Mouse (Mus musculus) hindbrain, embryonic 11.5 days (tissue): ENCODE data around the gene Man1a2. TPM values are rescaled to one million over a fixed set of nuclear protein-coding genes. Genes with fewer than 3 reads are reported as not detected.

Source experiments
- ATAC-seq: fragments of 200-750 bp; cut with Nextera tagmentation; 2 replicates; pipeline ENCODE4 v1.8.0; 2017; ENCODE audit warnings: mild to moderate bottlenecking, moderate TSS enrichment, moderate library complexity; ENCODE audit not compliant: low FRiP score
- DNase-seq: peaks from one replicate; pipeline ENCODE4 v3.0.0-alpha.2; 2015; ENCODE audit warnings: low spot score
- H3K27ac ChIP-seq: fragments of 300-500 bp; sonication (generic); 2 replicates; pipeline ENCODE4 v1.5.1; 2014; ENCODE audit warnings: mild to moderate bottlenecking, low read depth, low read length
- H3K27me3 ChIP-seq: fragments of 300-500 bp; sonication (generic); 2 replicates; pipeline ENCODE4 v1.6.1; 2014; ENCODE audit warnings: mild to moderate bottlenecking, low read length, moderate library complexity, mixed read lengths; ENCODE audit not compliant: control insufficient read depth, insufficient read depth
- H3K36me3 ChIP-seq: fragments of 300-500 bp; sonication (generic); 2 replicates; pipeline ENCODE4 v1.6.1; 2014; ENCODE audit warnings: mild to moderate bottlenecking, low read length, moderate library complexity, mixed read lengths; ENCODE audit not compliant: control insufficient read depth, insufficient read depth
- H3K4me1 ChIP-seq: fragments of 300-500 bp; sonication (generic); replicated peaks from 2 replicates; pipeline ENCODE4 v1.6.1; 2014; ENCODE audit warnings: low read length, mixed read lengths; ENCODE audit not compliant: control insufficient read depth, insufficient read depth
- H3K4me2 ChIP-seq: fragments of 300-500 bp; sonication (generic); replicated peaks from 2 replicates; pipeline ENCODE4 v1.6.1; 2014; ENCODE audit warnings: mild to moderate bottlenecking, low read depth, low read length
- H3K4me3 ChIP-seq: fragments of 300-500 bp; sonication (generic); 2 replicates; pipeline ENCODE4 v1.5.1; 2014; ENCODE audit warnings: low read depth, low read length
- H3K9ac ChIP-seq: fragments of 300-500 bp; sonication (generic); 2 replicates; pipeline ENCODE4 v1.6.1; 2014; ENCODE audit warnings: low read depth, low read length
- H3K9me3 ChIP-seq: fragments of 300-500 bp; sonication (generic); 2 replicates; pipeline ENCODE4 v1.6.1; 2016; ENCODE audit warnings: low read length; ENCODE audit not compliant: control insufficient read depth
- WGBS: fragments of 180-500 bp; shearing (Covaris S2); extraction: QIAGEN DNeasy Blood & Tissue Kit; methylation state at CpG from one replicate; pipeline ENCODE4 v1.1.7; 2014; 5-methylcytosine and 5-hydroxymethylcytosine counted together
- polyA plus RNA-seq: library from polyadenylated mRNA; unstranded; fragments of >200 nt; fragmentation: Nextera tagmentation; extraction: Ambion mirVana; gene quantifications from 2 replicates; pipeline ENCODE4 v1.2.1, GENCODE M21; 2014

Gene Man1a2
- polyA plus RNA-seq, 1 experiment from 2014 or later, result 68.5 TPM

- no peak overlapping the region for H3K27ac ChIP-seq
- no peaks in the 10 kb centered on the region for H3K36me3 ChIP-seq
- H3K4me2 ChIP-seq, result no peak overlapping the region
- H3K9ac ChIP-seq, result no peak overlapping the region
- no peak overlapping the region for H3K4me3 ChIP-seq
- H3K4me1 ChIP-seq, result no peaks in the 10 kb centered on the region
- WGBS, result 83% methylated on average over 6 of the region's 6 CpGs
- no peaks in the 10 kb centered on the region for H3K27me3 ChIP-seq
- ATAC-seq, result no peak
- no peaks in the 10 kb centered on the region for H3K9me3 ChIP-seq
- no peak for DNase-seq
These were observed 3.4 kb upstream of the Man1a2 start for GRCm38 (mm10) chr3:100688747-100689146.

- H3K4me1 ChIP-seq, result peaks cover 2% of the 10 kb centered on the region
- no peak overlapping the region for H3K27ac ChIP-seq
- H3K36me3 ChIP-seq, result no peaks in the 10 kb centered on the region
- H3K9ac ChIP-seq, result no peak overlapping the region
- ATAC-seq, result no peak
- WGBS, result 90% methylated on average over 8 of the region's 8 CpGs
- H3K9me3 ChIP-seq, result no peaks in the 10 kb centered on the region
- H3K4me3 ChIP-seq, result no peak overlapping the region
- no peak overlapping the region; the same call in 1 of the 2 replicates for H3K4me2 ChIP-seq
- no peaks in the 10 kb centered on the region for H3K27me3 ChIP-seq
- DNase-seq, result peak; percentile 17
These were observed 1.5 kb upstream of the Man1a2 start for GRCm38 (mm10) chr3:100686756-100687155.

- Histone ChIP-seq H3K9ac (peak overlapping the region; percentile 94), H3K36me3 (no peaks in the 10 kb centered on the region), H3K9me3 (no peaks in the 10 kb centered on the region), H3K27ac (peak overlapping the region; percentile 94), H3K4me3 (peak overlapping the region; percentile 85), H3K4me2 (peak overlapping the region; percentile 90), H3K27me3 (no peaks in the 10 kb centered on the region), H3K4me1 (peaks cover 6% of the 10 kb centered on the region)
- WGBS, result under 1% methylated on average over 58 of the region's 77 CpGs
- peak; percentile 84 for DNase-seq
- ATAC-seq, result peak; percentile 92
These were observed 564 bp upstream of the Man1a2 start for GRCm38 (mm10) chr3:100685763-100686370.

- Histone ChIP-seq H3K9ac (peak overlapping the region; percentile 94), H3K4me3 (peak overlapping the region; percentile 85), H3K36me3 (no peaks in the 10 kb centered on the region), H3K9me3 (no peaks in the 10 kb centered on the region), H3K4me2 (peak overlapping the region; percentile 90), H3K27ac (no peak overlapping the region), H3K4me1 (peaks cover 6% of the 10 kb centered on the region), H3K27me3 (no peaks in the 10 kb centered on the region)
- no peak for ATAC-seq
- WGBS, result under 1% methylated on average over 25 of the region's 25 CpGs
- DNase-seq, result peak; percentile 52
These were observed 898 bp downstream of the Man1a2 start for GRCm38 (mm10) chr3:100684234-100684975.

GRCm38 (mm10) chr3:100682841-100683240 is 2.5 kb downstream of the Man1a2 start:
- peak overlapping the region; percentile 50 for H3K4me2 ChIP-seq
- no peak overlapping the region for H3K9ac ChIP-seq
- H3K4me3 ChIP-seq, result peak overlapping the region; percentile 23
- no peak for ATAC-seq
- H3K4me1 ChIP-seq, result peaks cover 6% of the 10 kb centered on the region
- H3K36me3 ChIP-seq, result no peaks in the 10 kb centered on the region
- peak; percentile 17 for DNase-seq
- H3K9me3 ChIP-seq, result no peaks in the 10 kb centered on the region
- 21% methylated on average over 3 of the region's 3 CpGs for WGBS
- no peak overlapping the region for H3K27ac ChIP-seq
- H3K27me3 ChIP-seq, result no peaks in the 10 kb centered on the region

- Histone ChIP-seq H3K9me3 (no peaks in the 10 kb centered on the region), H3K36me3 (no peaks in the 10 kb centered on the region), H3K4me1 (peaks cover 6% of the 10 kb centered on the region), H3K27ac (no peak overlapping the region), H3K27me3 (no peaks in the 10 kb centered on the region), H3K4me3 (no peak overlapping the region), H3K9ac (no peak overlapping the region), H3K4me2 (peak overlapping the region; percentile 50)
- WGBS, result 65% methylated on average over 4 of the region's 4 CpGs
- ATAC-seq, result no peak
- DNase-seq, result no peak
These were observed 3.0 kb downstream of the Man1a2 start for GRCm38 (mm10) chr3:100682281-100682680.

GRCm38 (mm10) chr3:100681448-100682092 is 3.7 kb downstream of the Man1a2 start:
- H3K9me3 ChIP-seq, result no peaks in the 10 kb centered on the region
- DNase-seq (peak; percentile 27), ATAC-seq (no peak)
- no peak overlapping the region for H3K9ac ChIP-seq
- peaks cover 6% of the 10 kb centered on the region for H3K4me1 ChIP-seq
- WGBS, result 22% methylated on average over 11 of the region's 11 CpGs
- no peaks in the 10 kb centered on the region for H3K36me3 ChIP-seq
- H3K4me2 ChIP-seq, result peak overlapping the region; percentile 19; the same call in 1 of the 2 replicates
- 0 out of 2 replicates have a peak overlapping the region, but pooled peaks have one; percentile 12 for H3K4me3 ChIP-seq
- no peak overlapping the region for H3K27ac ChIP-seq
- no peaks in the 10 kb centered on the region for H3K27me3 ChIP-seq

- ATAC-seq (no peak), DNase-seq (no peak)
- H3K9ac ChIP-seq, result no peak overlapping the region
- no peak overlapping the region for H3K4me2 ChIP-seq
- peaks cover 6% of the 10 kb centered on the region for H3K4me1 ChIP-seq
- H3K4me3 ChIP-seq, result no peak overlapping the region
- no peaks in the 10 kb centered on the region for H3K9me3 ChIP-seq
- H3K27me3 ChIP-seq, result no peaks in the 10 kb centered on the region
- H3K27ac ChIP-seq, result no peak overlapping the region
- WGBS, result 89% methylated on average over 2 of the region's 2 CpGs
- no peaks in the 10 kb centered on the region for H3K36me3 ChIP-seq
These were observed 5.1 kb downstream of the Man1a2 start for GRCm38 (mm10) chr3:100680226-100680625.
